Mouse (Mus musculus) thymus, adult 2 months (tissue): ENCODE measurements around the gene Mov10l1.

Experiments used
- CTCF ChIP-seq: fragments of 200-500 bp; IDR thresholded peaks from 2 replicates; pipeline ENCODE4 v1.5.1; 2012; ENCODE audit warnings: mild to moderate bottlenecking, control low read depth, low read length, moderate library complexity, borderline replicate concordance; ENCODE audit not compliant: control insufficient read depth, poor library complexity, insufficient read depth; ENCODE audit errors: extremely low read depth
- POLR2A ChIP-seq: fragments of 200-500 bp; IDR thresholded peaks from 2 replicates; pipeline ENCODE4 v1.6.1; 2012; ENCODE audit warnings: mild to moderate bottlenecking, low read length, control low read depth, moderate library complexity; ENCODE audit not compliant: control insufficient read depth, poor library complexity, insufficient read depth; ENCODE audit errors: extremely low read depth

GRCm38 (mm10) chr15:89102646-89103045, 119.9 kb downstream of the Mov10l1 start:
- TF ChIP-seq CTCF (no peak), POLR2A (no peak)
